Mouse (Mus musculus) liver, adult 2 months (tissue): ENCODE results near the gene Slc2a13. TPM values are rescaled to one million over a fixed set of nuclear protein-coding genes. Genes with fewer than 3 reads are reported as not detected.

ENCODE experiments used
- DNase-seq: peaks from one replicate; pipeline ENCODE4 v3.0.0-alpha.2; 2011; ENCODE audit warnings: low read depth, low spot score; ENCODE audit errors: extremely low read depth
- H3K27ac ChIP-seq: fragments of 200-500 bp; replicated peaks from 2 replicates; pipeline ENCODE4 v1.5.1; 2012; ENCODE audit warnings: low read depth, mild to moderate bottlenecking, control low read depth, inconsistent platforms, low read length; ENCODE audit not compliant: insufficient read depth
- H3K27me3 ChIP-seq: fragments of 200-500 bp; 2 replicates; pipeline ENCODE4 v1.6.1; 2012; ENCODE audit warnings: mild to moderate bottlenecking, moderate library complexity, low read length, inconsistent platforms; ENCODE audit not compliant: control insufficient read depth, insufficient read depth
- H3K36me3 ChIP-seq: fragments of 200-500 bp; 2 replicates; pipeline ENCODE4 v1.6.1; 2012; ENCODE audit warnings: low read length, inconsistent platforms; ENCODE audit not compliant: control insufficient read depth, insufficient read depth
- H3K4me1 ChIP-seq: fragments of 200-500 bp; 2 replicates; pipeline ENCODE4 v1.6.1; 2011; ENCODE audit warnings: low read length; ENCODE audit not compliant: control insufficient read depth, insufficient read depth
- H3K4me3 ChIP-seq: fragments of 200-500 bp; 2 replicates; pipeline ENCODE4 v1.5.1; 2011; ENCODE audit warnings: low read depth, mild to moderate bottlenecking, control low read depth, low read length, moderate library complexity; ENCODE audit not compliant: insufficient read depth
- H3K79me2 ChIP-seq: fragments of 200-500 bp; 2 replicates; pipeline ENCODE4 v1.6.1; 2012; ENCODE audit warnings: inconsistent platforms, mild to moderate bottlenecking, low read length, moderate library complexity; ENCODE audit not compliant: control insufficient read depth, insufficient read depth
- H3K9ac ChIP-seq: fragments of 200-500 bp; 2 replicates; pipeline ENCODE4 v1.6.1; 2012; ENCODE audit warnings: low read depth, mild to moderate bottlenecking, control low read depth, inconsistent platforms, low read length
- CTCF ChIP-seq: fragments of 200-500 bp; IDR thresholded peaks from 2 replicates; pipeline ENCODE4 v1.5.1; 2011; ENCODE audit warnings: low read depth, low read length, control low read depth
- POLR2A ChIP-seq: fragments of 200-500 bp; IDR thresholded peaks from 2 replicates; pipeline ENCODE4 v1.6.1; 2011; ENCODE audit warnings: low read length, control low read depth; ENCODE audit not compliant: insufficient read depth; ENCODE audit errors: extremely low read depth
- WGBS: fragments of 180-500 bp; shearing (Covaris S2); methylation state at CpG from one replicate; pipeline ENCODE4 v1.1.7; 2018; 5-methylcytosine and 5-hydroxymethylcytosine counted together
- polyA plus RNA-seq: library from polyadenylated mRNA; depleted of rRNA; stranded (reverse); fragments of >200 nt; gene quantifications from 2 replicates; pipeline ENCODE4 v1.2.3, GENCODE M21; 2012
- total RNA-seq: library from RNA; depleted of rRNA; stranded (reverse); fragments of >200 nt; gene quantifications from 2 replicates; pipeline ENCODE4 v1.2.3, GENCODE M21; 2014

Gene Slc2a13
- total and polyA plus RNA-seq, 2 experiments: 0.21 to 0.37 TPM

DNA sequence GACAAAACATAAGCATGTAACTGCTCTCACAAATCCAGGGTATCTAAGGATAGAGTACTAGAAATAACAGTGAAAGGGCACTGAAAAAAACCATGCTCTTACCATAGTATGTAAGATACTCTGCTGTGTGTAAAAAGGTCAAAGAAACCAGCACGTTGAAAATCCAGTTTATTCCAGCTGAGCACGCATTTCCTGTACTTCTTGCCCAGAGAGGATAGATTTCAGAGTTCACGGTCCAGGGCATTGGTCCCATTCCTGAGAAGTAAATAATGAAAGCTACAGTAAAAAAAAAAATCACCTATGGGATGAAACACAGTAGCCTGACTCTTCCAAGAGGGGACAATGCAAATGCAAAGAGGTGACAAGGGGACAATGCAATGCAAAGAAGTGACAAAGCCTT is 297.1 kb downstream of the Slc2a13 start:
- 2% methylated on average over 3 of the region's 3 CpGs for WGBS
- peak; percentile 96 for DNase-seq
- no peak overlapping the region for H3K4me3 ChIP-seq
- no peaks in the 10 kb centered on the region for H3K36me3 ChIP-seq
- no peaks in the 10 kb centered on the region for H3K79me2 ChIP-seq
- H3K27me3 ChIP-seq: peaks cover 2% of the 10 kb centered on the region; the same call in 1 of the 2 replicates
- H3K9ac ChIP-seq: no peak overlapping the region
- no peak overlapping the region for H3K27ac ChIP-seq
- H3K4me1 ChIP-seq: peaks cover 10% of the 10 kb centered on the region
- TF ChIP-seq CTCF (no peak), POLR2A (no peak)

DNA sequence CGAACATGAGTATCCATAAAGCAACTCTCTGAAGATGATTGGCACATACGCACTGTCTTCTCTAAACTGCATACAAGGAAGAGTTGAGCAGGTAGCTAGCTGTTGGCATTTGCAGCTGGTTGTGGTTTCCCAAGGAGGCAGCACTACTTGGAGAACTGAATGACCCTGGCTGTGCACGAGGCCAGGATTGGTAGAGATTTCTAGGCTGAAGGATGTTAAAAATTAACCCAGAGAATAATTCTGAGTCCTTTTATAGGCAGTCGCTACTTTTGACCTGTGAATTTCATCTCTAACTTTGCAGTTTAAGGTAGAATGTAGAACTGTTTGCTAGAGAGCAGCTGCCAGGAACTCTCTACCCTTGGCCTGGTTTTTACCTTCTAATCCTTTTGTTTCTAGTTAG is 304.5 kb downstream of the Slc2a13 start:
- H3K36me3 ChIP-seq: no peaks in the 10 kb centered on the region
- no peak overlapping the region for H3K9ac ChIP-seq
- no peak overlapping the region for H3K4me3 ChIP-seq
- DNase-seq: peak; percentile 87
- H3K4me1 ChIP-seq: peaks cover 6% of the 10 kb centered on the region; the same call in 1 of the 2 replicates
- no peaks in the 10 kb centered on the region for H3K79me2 ChIP-seq
- H3K27me3 ChIP-seq: peaks cover 2% of the 10 kb centered on the region; the same call in 1 of the 2 replicates
- TF ChIP-seq CTCF: no peak
- TF ChIP-seq POLR2A: no peak
- 52% methylated on average over 4 of the region's 4 CpGs for WGBS
- H3K27ac ChIP-seq: no peak overlapping the region

GRCm38 (mm10) chr15:91263926-91264325 is 309.1 kb downstream of the Slc2a13 start:
- no peaks in the 10 kb centered on the region for H3K36me3 ChIP-seq
- TF ChIP-seq POLR2A (no peak), CTCF (no peak)
- H3K4me1 ChIP-seq: peaks cover 5% of the 10 kb centered on the region; the same call in 1 of the 2 replicates
- 100% methylated on average over 1 of the region's 1 CpGs for WGBS
- H3K9ac ChIP-seq: no peak overlapping the region
- H3K27ac ChIP-seq: no peak overlapping the region
- no peak overlapping the region for H3K4me3 ChIP-seq
- H3K27me3 ChIP-seq: no peaks in the 10 kb centered on the region
- DNase-seq: no peak
- no peaks in the 10 kb centered on the region for H3K79me2 ChIP-seq

DNA sequence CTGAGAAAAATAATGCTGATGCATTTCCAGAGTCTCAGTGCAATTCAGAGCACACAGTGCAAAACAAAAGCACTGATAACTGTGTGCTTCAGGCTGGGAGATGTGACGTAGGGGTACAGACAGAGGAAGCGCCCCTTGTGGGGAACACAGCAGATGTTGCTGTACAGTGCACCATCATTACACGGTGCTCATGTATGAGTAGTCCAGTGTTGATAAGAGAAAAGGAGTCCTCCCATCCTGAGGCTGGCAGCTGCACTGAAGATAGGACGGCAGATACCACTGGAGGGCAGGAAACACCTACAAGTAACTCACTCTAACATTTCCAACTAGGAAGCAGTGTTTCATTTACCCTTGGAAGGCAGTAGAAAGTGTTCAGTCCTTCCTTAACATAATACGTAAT is 312.5 kb downstream of the Slc2a13 start:
- DNase-seq: peak; percentile 48
- H3K27ac ChIP-seq: no peak overlapping the region

DNA sequence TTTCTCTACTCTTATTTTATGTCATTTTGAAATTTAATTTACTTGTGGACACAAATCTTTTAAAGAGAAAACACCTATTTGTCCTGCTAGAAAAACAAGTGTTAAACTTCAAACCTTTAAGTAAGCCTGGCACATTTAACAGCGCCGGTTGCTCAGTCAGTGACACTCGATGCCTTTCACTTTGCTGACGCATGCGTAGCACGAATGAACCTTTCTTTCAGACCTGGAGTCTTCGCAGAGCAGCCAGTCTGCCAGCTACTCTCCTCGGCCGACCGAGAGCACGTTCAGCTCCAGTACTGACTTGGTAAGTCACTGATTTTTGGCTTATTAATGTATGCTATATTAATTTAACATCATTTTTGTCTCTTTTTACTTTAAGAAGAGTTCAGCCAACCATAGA is 315.9 kb downstream of the Slc2a13 start:
- DNase-seq: no peak
- Histone ChIP-seq H3K4me1 (no peaks in the 10 kb centered on the region; the same call in 1 of the 2 replicates), H3K36me3 (no peaks in the 10 kb centered on the region), H3K27ac (no peak overlapping the region), H3K27me3 (no peaks in the 10 kb centered on the region), H3K4me3 (no peak overlapping the region), H3K9ac (no peak overlapping the region), H3K79me2 (no peaks in the 10 kb centered on the region)
- TF ChIP-seq CTCF: no peak
- TF ChIP-seq POLR2A: no peak
- WGBS: 89% methylated on average over 11 of the region's 11 CpGs

More for the DNA sequence above, 312.5 kb downstream of the Slc2a13 start:
- Histone ChIP-seq H3K27me3 (no peaks in the 10 kb centered on the region), H3K79me2 (no peaks in the 10 kb centered on the region), H3K9ac (no peak overlapping the region), H3K4me3 (no peak overlapping the region), H3K4me1 (no peaks in the 10 kb centered on the region), H3K36me3 (no peaks in the 10 kb centered on the region)
- WGBS: 66% methylated on average over 5 of the region's 5 CpGs
- TF ChIP-seq POLR2A (no peak), CTCF (peak; percentile 28; the same call in 1 of the 2 replicates)

GRCm38 (mm10) chr15:91255308-91255707 is 317.8 kb downstream of the Slc2a13 start:
- no peak for DNase-seq
- TF ChIP-seq POLR2A (no peak), CTCF (no peak)

More at GRCm38 (mm10) chr15:91255308-91255707, 317.8 kb downstream of the Slc2a13 start:
- no peaks in the 10 kb centered on the region for H3K36me3 ChIP-seq
- no peak overlapping the region for H3K9ac ChIP-seq
- no peak overlapping the region for H3K4me3 ChIP-seq
- H3K4me1 ChIP-seq: no peaks in the 10 kb centered on the region; the same call in 1 of the 2 replicates
- no peaks in the 10 kb centered on the region for H3K27me3 ChIP-seq
- WGBS: 76% methylated on average over 2 of the region's 2 CpGs
- no peak overlapping the region for H3K27ac ChIP-seq
- H3K79me2 ChIP-seq: no peaks in the 10 kb centered on the region
